Mouse (Mus musculus): Measurements from ENCODE around the gene Unc5c. TPM values are rescaled to one million over a fixed set of nuclear protein-coding genes. Genes with fewer than 3 reads are reported as not detected.

Gene Unc5c
- polyA plus RNA-seq, 1 experiment, result 6.0 TPM

DNA sequence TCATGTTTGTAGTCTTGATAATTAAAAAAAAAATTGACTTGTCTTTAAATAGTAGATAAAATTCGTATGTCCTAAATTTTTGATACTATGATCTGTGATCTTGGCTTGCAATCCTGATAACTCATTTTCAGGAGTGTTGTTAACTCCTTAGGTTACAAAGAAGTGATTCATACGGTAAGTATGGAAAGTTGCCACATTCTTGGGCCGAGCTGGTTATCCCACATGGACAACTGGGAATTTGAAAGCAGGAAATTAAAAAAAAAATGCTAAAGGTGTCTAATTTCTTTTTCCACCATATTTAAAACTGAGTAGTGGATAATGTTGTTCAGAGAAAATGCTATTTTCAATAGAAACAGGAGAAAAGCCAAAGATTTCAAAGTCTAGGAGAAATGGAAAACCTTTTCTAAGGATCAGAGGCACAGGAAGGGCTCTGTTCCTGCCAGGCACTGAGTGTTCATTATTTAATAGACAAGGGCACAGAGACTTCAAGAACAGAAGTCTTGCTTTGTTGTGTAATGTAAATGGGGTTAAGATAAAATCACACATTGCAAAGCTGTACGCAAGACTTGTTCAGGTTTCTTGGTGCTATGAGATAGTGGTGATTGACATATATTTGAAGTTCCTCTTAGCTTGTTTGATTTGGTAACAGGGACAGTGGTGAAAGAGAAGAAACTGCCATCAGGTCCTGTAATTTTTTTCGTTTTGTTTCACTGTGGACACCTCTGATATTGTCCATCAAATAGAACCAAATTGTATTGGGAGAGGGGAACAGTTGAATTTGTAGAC, 46.4 kb downstream of the Unc5c start:
- Histone ChIP-seq H3K79me3 (ENCODE audit: low read depth) (no peaks in the 10 kb centered on the region), H3K79me2 (ENCODE audit: control insufficient read depth, insufficient read depth) (no peaks in the 10 kb centered on the region), H3K27me3 (ENCODE audit: control insufficient read depth, insufficient read depth, insufficient read length) (no peaks in the 10 kb centered on the region), H3K4me3 (ENCODE audit: insufficient read depth, poor library complexity, severe bottlenecking) (no peak overlapping the region), H3K36me3 (ENCODE audit: control insufficient read depth, insufficient read depth) (no peaks in the 10 kb centered on the region), H3ac (ENCODE audit: control insufficient read depth, insufficient read length, low read depth) (no peak overlapping the region)
- TF ChIP-seq CEBPB (IDR thresholded peaks at IDR 0.05; ENCODE audit: low read depth), result no peak
- no peak for TF ChIP-seq MYOD1 (IDR thresholded peaks at IDR 0.05; ENCODE audit: control insufficient read depth, insufficient read length, low read depth)
- no peak for TF ChIP-seq MAX (IDR thresholded peaks at IDR 0.05)
- no peak for TF ChIP-seq FOSL1 (IDR thresholded peaks at IDR 0.05; ENCODE audit: insufficient read depth, low read length, poor library complexity, severe bottlenecking)
- TF ChIP-seq MYOG (IDR thresholded peaks at IDR 0.05; ENCODE audit: control insufficient read depth, extremely low read depth, insufficient read length), result no peak
- TF ChIP-seq USF1 (IDR thresholded peaks at IDR 0.05; ENCODE audit: low read depth), result no peak
- TF ChIP-seq CTCF (IDR thresholded peaks at IDR 0.05; ENCODE audit: control insufficient read depth, insufficient read depth, insufficient read length), result no peak

DNA sequence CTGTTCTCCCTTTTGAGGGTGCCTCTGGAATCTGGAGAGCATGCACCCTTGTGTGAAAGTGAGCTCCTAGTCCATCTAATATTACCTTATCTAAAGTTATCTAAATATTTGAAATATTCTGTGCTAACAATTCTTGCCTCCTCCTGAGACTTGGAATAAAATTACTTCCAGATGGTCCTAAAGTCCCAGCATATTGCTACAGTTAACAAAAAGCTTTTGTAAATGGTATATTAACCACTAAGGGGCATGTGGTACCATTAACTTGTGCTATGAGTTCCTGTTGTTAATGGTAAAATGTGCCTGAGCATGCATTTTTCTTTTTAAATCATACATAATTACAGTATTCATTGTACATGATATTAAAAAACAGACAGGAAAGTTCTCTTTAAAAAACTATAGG, 63.7 kb downstream of the Unc5c start:
- TF ChIP-seq MAX (IDR thresholded peaks at IDR 0.05) (no peak), CEBPB (IDR thresholded peaks at IDR 0.05; ENCODE audit: low read depth) (no peak), USF1 (IDR thresholded peaks at IDR 0.05; ENCODE audit: low read depth) (no peak), MYOG (IDR thresholded peaks at IDR 0.05; ENCODE audit: control insufficient read depth, extremely low read depth, insufficient read length) (no peak), CTCF (IDR thresholded peaks at IDR 0.05; ENCODE audit: control insufficient read depth, insufficient read depth, insufficient read length) (no peak), MYOD1 (IDR thresholded peaks at IDR 0.05; ENCODE audit: control insufficient read depth, insufficient read length, low read depth) (no peak), FOSL1 (IDR thresholded peaks at IDR 0.05; ENCODE audit: insufficient read depth, low read length, poor library complexity, severe bottlenecking) (no peak)
- H3ac ChIP-seq (ENCODE audit: control insufficient read depth, insufficient read length, low read depth), result no peak overlapping the region
- no peaks in the 10 kb centered on the region for H3K36me3 ChIP-seq (ENCODE audit: control insufficient read depth, insufficient read depth)
- H3K79me3 ChIP-seq (ENCODE audit: low read depth), result no peaks in the 10 kb centered on the region
- H3K79me2 ChIP-seq (ENCODE audit: control insufficient read depth, insufficient read depth), result no peaks in the 10 kb centered on the region
- no peak overlapping the region for H3K4me3 ChIP-seq (ENCODE audit: insufficient read depth, poor library complexity, severe bottlenecking)
- H3K27me3 ChIP-seq (ENCODE audit: control insufficient read depth, insufficient read depth, insufficient read length), result no peaks in the 10 kb centered on the region

DNA sequence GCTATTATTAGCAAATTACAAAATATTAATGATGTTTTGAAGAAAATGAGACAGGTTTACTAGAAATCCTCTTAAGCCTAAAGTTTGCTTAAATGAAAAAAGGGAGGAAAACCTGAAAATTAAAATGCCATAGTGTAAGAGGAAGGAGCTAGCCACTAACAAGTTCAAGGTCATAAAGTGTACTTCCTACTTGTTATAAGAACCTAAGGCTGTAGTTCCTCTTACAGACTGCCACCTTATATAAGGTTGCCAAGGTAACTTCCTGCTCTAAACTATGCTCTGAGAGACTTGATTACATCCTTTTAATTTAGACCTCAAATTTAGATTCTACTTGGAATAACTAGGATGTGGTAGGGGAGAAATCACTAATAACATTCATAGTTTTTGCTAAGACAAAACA, 64.6 kb downstream of the Unc5c start:
- Histone ChIP-seq H3ac (ENCODE audit: control insufficient read depth, insufficient read length, low read depth) (no peak overlapping the region), H3K4me3 (ENCODE audit: insufficient read depth, poor library complexity, severe bottlenecking) (no peak overlapping the region), H3K36me3 (ENCODE audit: control insufficient read depth, insufficient read depth) (no peaks in the 10 kb centered on the region), H3K79me2 (ENCODE audit: control insufficient read depth, insufficient read depth) (no peaks in the 10 kb centered on the region), H3K79me3 (ENCODE audit: low read depth) (no peaks in the 10 kb centered on the region), H3K27me3 (ENCODE audit: control insufficient read depth, insufficient read depth, insufficient read length) (no peaks in the 10 kb centered on the region)
- TF ChIP-seq MAX (IDR thresholded peaks at IDR 0.05) (no peak), CEBPB (IDR thresholded peaks at IDR 0.05; ENCODE audit: low read depth) (no peak), MYOG (IDR thresholded peaks at IDR 0.05; ENCODE audit: control insufficient read depth, extremely low read depth, insufficient read length) (no peak), FOSL1 (IDR thresholded peaks at IDR 0.05; ENCODE audit: insufficient read depth, low read length, poor library complexity, severe bottlenecking) (no peak), MYOD1 (IDR thresholded peaks at IDR 0.05; ENCODE audit: control insufficient read depth, insufficient read length, low read depth) (no peak), USF1 (IDR thresholded peaks at IDR 0.05; ENCODE audit: low read depth) (no peak), CTCF (IDR thresholded peaks at IDR 0.05; ENCODE audit: control insufficient read depth, insufficient read depth, insufficient read length) (no peak)

DNA sequence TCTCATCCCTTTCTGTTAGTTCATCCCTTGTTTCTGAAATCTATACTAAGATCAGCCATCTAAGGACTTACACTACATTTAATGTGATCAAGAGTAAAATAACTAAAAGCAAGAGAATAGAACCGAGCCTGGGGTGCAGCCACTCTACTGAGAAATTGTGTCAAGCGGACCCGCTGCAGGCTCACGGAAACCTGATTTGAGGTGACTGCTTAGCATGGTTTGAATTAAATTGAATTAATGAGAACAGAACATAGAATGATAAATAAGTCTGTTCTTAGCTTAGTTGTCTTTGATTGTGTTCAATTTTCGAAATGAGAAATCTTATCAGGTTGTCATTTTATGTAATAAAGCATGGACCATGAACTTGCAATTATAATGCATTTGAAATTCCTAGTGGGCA, 68.8 kb downstream of the Unc5c start:
- Histone ChIP-seq H3K4me3 (ENCODE audit: insufficient read depth, poor library complexity, severe bottlenecking) (no peak overlapping the region), H3K36me3 (ENCODE audit: control insufficient read depth, insufficient read depth) (no peaks in the 10 kb centered on the region), H3K27me3 (ENCODE audit: control insufficient read depth, insufficient read depth, insufficient read length) (no peaks in the 10 kb centered on the region), H3K79me2 (ENCODE audit: control insufficient read depth, insufficient read depth) (no peaks in the 10 kb centered on the region), H3ac (ENCODE audit: control insufficient read depth, insufficient read length, low read depth) (no peak overlapping the region), H3K79me3 (ENCODE audit: low read depth) (no peaks in the 10 kb centered on the region)
- TF ChIP-seq CTCF (IDR thresholded peaks at IDR 0.05; ENCODE audit: control insufficient read depth, insufficient read depth, insufficient read length) (no peak), CEBPB (IDR thresholded peaks at IDR 0.05; ENCODE audit: low read depth) (no peak), MYOG (IDR thresholded peaks at IDR 0.05; ENCODE audit: control insufficient read depth, extremely low read depth, insufficient read length) (no peak), MAX (IDR thresholded peaks at IDR 0.05) (no peak)

DNA sequence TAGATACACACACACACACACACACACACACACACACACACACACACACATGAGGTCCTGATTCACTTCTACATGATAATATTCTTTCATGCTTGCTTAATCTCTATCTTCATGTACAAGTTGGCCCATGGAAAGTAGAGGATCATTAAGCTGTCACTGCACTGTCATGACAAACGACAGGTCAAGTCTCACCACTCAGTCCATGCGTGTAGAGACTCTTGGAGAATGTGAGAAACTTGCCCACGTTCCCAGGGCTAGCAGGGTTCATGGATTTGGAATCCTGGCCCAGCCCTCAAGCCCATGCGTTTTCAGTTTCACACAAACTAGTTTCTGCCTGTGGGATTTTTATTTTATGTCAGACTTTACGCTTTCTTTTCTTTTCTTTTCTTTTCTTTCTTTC, 71.8 kb downstream of the Unc5c start:
- H3K36me3 ChIP-seq (ENCODE audit: control insufficient read depth, insufficient read depth), result no peaks in the 10 kb centered on the region

DNA sequence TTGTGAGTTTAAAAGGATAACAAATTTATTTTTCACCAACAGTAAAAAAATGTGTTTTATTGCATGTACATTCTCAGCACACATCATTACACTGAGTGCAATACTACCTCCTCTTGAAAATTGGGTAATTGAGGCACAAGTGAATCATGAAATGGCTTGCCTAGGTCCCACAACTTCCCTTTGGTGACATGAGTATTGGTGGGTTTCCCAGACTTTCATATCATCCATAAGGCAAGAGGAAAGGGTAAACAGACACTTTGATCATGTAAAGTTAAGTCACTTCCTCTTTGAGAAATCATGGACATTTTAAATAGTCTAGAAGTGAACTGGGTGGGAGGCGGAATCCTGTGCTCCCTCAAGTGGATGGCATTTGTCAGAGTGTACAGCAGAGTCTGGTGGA, 73.1 kb downstream of the Unc5c start:
- TF ChIP-seq CEBPB (IDR thresholded peaks at IDR 0.05; ENCODE audit: low read depth), result no peak
- TF ChIP-seq MAX (IDR thresholded peaks at IDR 0.05), result no peak
- no peak for TF ChIP-seq MYOG (IDR thresholded peaks at IDR 0.05; ENCODE audit: control insufficient read depth, extremely low read depth, insufficient read length)
- no peak for TF ChIP-seq USF1 (IDR thresholded peaks at IDR 0.05; ENCODE audit: low read depth)
- TF ChIP-seq FOSL1 (IDR thresholded peaks at IDR 0.05; ENCODE audit: insufficient read depth, low read length, poor library complexity, severe bottlenecking), result no peak
- no peak for TF ChIP-seq MYOD1 (IDR thresholded peaks at IDR 0.05; ENCODE audit: control insufficient read depth, insufficient read length, low read depth)

More for the DNA sequence above, 71.8 kb downstream of the Unc5c start:
- Histone ChIP-seq H3ac (ENCODE audit: control insufficient read depth, insufficient read length, low read depth) (no peak overlapping the region), H3K4me3 (ENCODE audit: insufficient read depth, poor library complexity, severe bottlenecking) (no peak overlapping the region), H3K27me3 (ENCODE audit: control insufficient read depth, insufficient read depth, insufficient read length) (no peaks in the 10 kb centered on the region), H3K79me2 (ENCODE audit: control insufficient read depth, insufficient read depth) (no peaks in the 10 kb centered on the region), H3K79me3 (ENCODE audit: low read depth) (no peaks in the 10 kb centered on the region)
- no peak for TF ChIP-seq MYOG (IDR thresholded peaks at IDR 0.05; ENCODE audit: control insufficient read depth, extremely low read depth, insufficient read length)

More for the DNA sequence above, 73.1 kb downstream of the Unc5c start:
- no peaks in the 10 kb centered on the region for H3K36me3 ChIP-seq (ENCODE audit: control insufficient read depth, insufficient read depth)
- no peak overlapping the region for H3K4me3 ChIP-seq (ENCODE audit: insufficient read depth, poor library complexity, severe bottlenecking)
- no peak overlapping the region for H3ac ChIP-seq (ENCODE audit: control insufficient read depth, insufficient read length, low read depth)
- no peaks in the 10 kb centered on the region for H3K79me3 ChIP-seq (ENCODE audit: low read depth)
- H3K27me3 ChIP-seq (ENCODE audit: control insufficient read depth, insufficient read depth, insufficient read length), result no peaks in the 10 kb centered on the region
- H3K79me2 ChIP-seq (ENCODE audit: control insufficient read depth, insufficient read depth), result no peaks in the 10 kb centered on the region

All from C2C12 (cell line).